Mouse (Mus musculus) erythroblast, embryonic 14.5 days (primary cell): ENCODE data around the gene Slc34a1. TPM values are rescaled to one million over a fixed set of nuclear protein-coding genes. Genes with fewer than 3 reads are reported as not detected.

Experiments used
- H3K27me3 ChIP-seq: 2 replicates; pipeline ENCODE4 v1.6.1; 2012; ENCODE audit warnings: inconsistent platforms; ENCODE audit not compliant: control insufficient read depth
- H3K36me3 ChIP-seq: 2 replicates; pipeline ENCODE4 v1.6.1; 2012; ENCODE audit warnings: mild to moderate bottlenecking, inconsistent platforms; ENCODE audit not compliant: control insufficient read depth
- H3K4me1 ChIP-seq: 2 replicates; pipeline ENCODE4 v1.6.1; 2012; ENCODE audit warnings: inconsistent platforms; ENCODE audit not compliant: control insufficient read depth
- H3K4me3 ChIP-seq: replicated peaks from 2 replicates; pipeline ENCODE3; 2012; ENCODE audit warnings: moderate library complexity, mild to moderate bottlenecking, inconsistent platforms
- H3K9me3 ChIP-seq: 2 replicates; pipeline ENCODE4 v1.6.1; 2012; ENCODE audit warnings: low read length, inconsistent platforms, mixed read lengths; ENCODE audit not compliant: control insufficient read depth
- GATA1 ChIP-seq: IDR thresholded peaks from 2 replicates; pipeline ENCODE4 v1.6.1; 2012; ENCODE audit warnings: low read length, inconsistent platforms, mixed read lengths
- TAL1 ChIP-seq: IDR thresholded peaks from 3 replicates; pipeline ENCODE4 v1.6.1; 2012; ENCODE audit warnings: low read length, inconsistent platforms, mixed read lengths
- polyA plus RNA-seq: library from polyadenylated mRNA; stranded (reverse); fragments of >175 nt; gene quantifications from 2 replicates; pipeline ENCODE4 v1.2.3, GENCODE M21; 2012

Gene Slc34a1
- polyA plus RNA-seq, 1 experiment, result not detected

DNA sequence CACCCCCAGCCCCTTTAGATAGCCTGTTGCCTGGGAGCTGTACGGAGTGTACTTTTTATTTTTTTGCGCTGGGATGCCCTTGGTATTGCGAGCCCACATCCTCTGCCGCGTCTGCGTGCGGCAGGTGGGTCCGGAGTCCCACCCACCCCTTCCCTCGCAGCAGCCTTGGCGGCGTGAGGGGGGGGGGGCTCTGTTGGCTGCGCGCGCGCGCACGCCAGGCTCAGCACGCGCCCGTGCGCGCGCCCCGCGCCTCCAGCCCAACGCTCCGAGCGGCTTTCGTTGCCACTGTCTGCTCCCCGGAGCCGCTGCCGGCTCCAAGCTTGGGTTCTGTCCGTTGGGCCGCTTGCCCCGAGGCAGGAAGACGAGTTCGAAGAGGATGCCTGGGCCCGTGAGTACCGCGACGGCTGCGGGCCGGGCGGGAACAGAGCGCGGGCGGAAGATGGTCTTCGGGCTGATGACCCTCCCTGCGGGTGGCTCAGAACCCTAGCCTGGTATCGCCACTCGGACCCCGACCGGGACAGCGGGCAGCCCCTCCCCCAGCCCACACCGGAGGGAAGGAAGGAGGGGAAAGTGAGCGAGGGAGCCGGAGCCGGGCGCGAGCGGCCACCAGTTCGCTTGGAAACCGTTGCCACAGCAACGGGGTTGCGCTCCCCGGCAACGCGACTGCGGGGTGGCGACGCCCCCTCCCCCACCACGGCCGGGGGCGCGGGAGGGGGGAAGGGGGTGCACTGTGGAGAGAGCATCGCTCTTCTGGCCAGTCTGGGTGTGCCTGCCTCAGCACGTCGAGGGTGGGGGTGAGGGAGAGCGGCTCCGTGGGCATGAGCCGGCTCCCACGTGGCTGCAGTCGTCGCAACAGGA is 66.3 kb downstream of the Slc34a1 start, which contains the start of gene Prr7:
Gene Prr7 (plus strand): TSS at position 241 of the 858 bp plus-strand sequence.
- Histone ChIP-seq H3K9me3 (no peaks in the 10 kb centered on the region), H3K27me3 (peaks cover 62% of the 10 kb centered on the region), H3K4me1 (peaks cover 13% of the 10 kb centered on the region), H3K4me3 (peak within 1 kb of the TSS; percentile 34), H3K36me3 (peaks cover 31% of the 10 kb centered on the region)
- no peak for TF ChIP-seq GATA1
- TF ChIP-seq TAL1, result no peak

DNA sequence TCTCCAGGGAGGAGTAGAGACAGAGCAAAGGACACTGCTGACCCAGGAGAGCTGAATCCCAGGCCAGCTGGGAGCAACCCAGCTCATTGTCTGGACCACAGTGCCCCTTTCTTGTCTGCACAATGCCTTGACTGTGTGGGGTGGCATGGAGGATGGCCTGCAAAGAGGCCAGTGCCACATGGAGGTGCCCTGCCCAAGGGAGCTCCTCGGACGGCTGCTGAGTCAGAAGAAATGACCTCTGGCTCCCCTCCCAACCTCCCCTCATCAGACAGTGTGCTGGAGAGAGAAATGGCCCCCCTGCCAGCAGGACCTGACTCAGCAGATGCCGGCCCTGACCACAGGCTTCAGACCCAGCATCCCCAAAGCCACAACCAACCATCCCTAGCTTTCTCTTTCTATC is 67.2 kb downstream of the Slc34a1 start:
- H3K4me1 ChIP-seq, result peaks cover 13% of the 10 kb centered on the region
- peaks cover 72% of the 10 kb centered on the region for H3K27me3 ChIP-seq
- H3K4me3 ChIP-seq, result no peak overlapping the region
- H3K9me3 ChIP-seq, result no peaks in the 10 kb centered on the region
- peaks cover 22% of the 10 kb centered on the region for H3K36me3 ChIP-seq
- no peak for TF ChIP-seq TAL1
- no peak for TF ChIP-seq GATA1

Other genes with a start within 250 kb of the Slc34a1 start
- 0.05 and 0.07 TPM in 2 replicates for gene Fgfr4, start 245.5 kb upstream of the Slc34a1 start, polyA plus RNA-seq
- gene Nsd1, start 188.4 kb upstream of the Slc34a1 start, polyA plus RNA-seq, result 0.20 and 0.48 TPM in 2 replicates
- gene Prelid1, start 77.7 kb upstream of the Slc34a1 start, polyA plus RNA-seq, result 15.3 and 26.1 TPM in 2 replicates
- 11.5 and 12.0 TPM in 2 replicates for gene Rab24, start 76.2 kb upstream of the Slc34a1 start, polyA plus RNA-seq
- 14.7 and 15.8 TPM in 2 replicates for gene Mxd3, start 68.4 kb upstream of the Slc34a1 start, polyA plus RNA-seq
- gene Lman2, start 35.4 kb upstream of the Slc34a1 start, polyA plus RNA-seq, result 2.9 and 4.8 TPM in 2 replicates
- gene Rgs14, start 28.5 kb upstream of the Slc34a1 start, polyA plus RNA-seq, result 0.03 TPM in 1 of 2 replicates, not detected in the other
- not detected in 2 replicates for gene Pfn3, start 17.0 kb downstream of the Slc34a1 start, polyA plus RNA-seq
- gene F12, start 28.6 kb downstream of the Slc34a1 start, polyA plus RNA-seq, result 0.09 and 0.25 TPM in 2 replicates
- gene Grk6, start 46.9 kb downstream of the Slc34a1 start, polyA plus RNA-seq, result 9.5 and 10.2 TPM in 2 replicates
- 0.08 and 0.23 TPM in 2 replicates for gene Prr7, start 66.1 kb downstream of the Slc34a1 start, polyA plus RNA-seq
- 0.05 and 0.06 TPM in 2 replicates for gene Dbn1, start 89.9 kb downstream of the Slc34a1 start, polyA plus RNA-seq
- gene Pdlim7, start 115.5 kb downstream of the Slc34a1 start, polyA plus RNA-seq, result 1.9 and 3.0 TPM in 2 replicates
- gene Dok3, start 131.1 kb downstream of the Slc34a1 start, polyA plus RNA-seq, result 0.54 and 0.67 TPM in 2 replicates
- gene Ddx41, start 138.5 kb downstream of the Slc34a1 start, polyA plus RNA-seq, result 4.7 and 5.2 TPM in 2 replicates
- gene Fam193b, start 172.9 kb downstream of the Slc34a1 start, polyA plus RNA-seq, result 9.1 and 10.2 TPM in 2 replicates
- 9.5 and 12.0 TPM in 2 replicates for gene Tmed9, start 175.5 kb downstream of the Slc34a1 start, polyA plus RNA-seq
- 0.39 and 0.50 TPM in 2 replicates for gene B4galt7, start 201.7 kb downstream of the Slc34a1 start, polyA plus RNA-seq
- gene Caml, start 224.8 kb downstream of the Slc34a1 start, polyA plus RNA-seq, result 1.9 and 2.3 TPM in 2 replicates
- gene Ddx46, start 236.8 kb downstream of the Slc34a1 start, polyA plus RNA-seq, result 1.9 and 2.0 TPM in 2 replicates